Mouse (Mus musculus) testis, adult 2 months (tissue): Measurements from ENCODE around the gene Eef1g. TPM values are rescaled to one million over a fixed set of nuclear protein-coding genes. Genes with fewer than 3 reads are reported as not detected.
"Not testable (repeated sequence)": the region's sequence is repeated elsewhere in the genome, so short reads cannot be mapped to it uniquely, and the experiment has no call there.

Experiments
- H3K27ac ChIP-seq: fragments of 200-500 bp; 2 replicates; pipeline ENCODE4 v1.5.1; 2012; ENCODE audit warnings: low read depth, low read length; ENCODE audit not compliant: control insufficient read depth, insufficient read depth
- H3K27me3 ChIP-seq: fragments of 200-500 bp; 2 replicates; pipeline ENCODE4 v1.6.1; 2012; ENCODE audit warnings: mild to moderate bottlenecking, low read length, moderate library complexity; ENCODE audit not compliant: control insufficient read depth, insufficient read depth
- H3K36me3 ChIP-seq: fragments of 200-500 bp; 2 replicates; pipeline ENCODE4 v1.6.1; 2012; ENCODE audit warnings: mild to moderate bottlenecking, low read length; ENCODE audit not compliant: control insufficient read depth, insufficient read depth
- H3K4me1 ChIP-seq: fragments of 200-500 bp; 2 replicates; pipeline ENCODE4 v1.6.1; 2012; ENCODE audit warnings: low read length; ENCODE audit not compliant: control insufficient read depth, insufficient read depth
- H3K4me3 ChIP-seq: fragments of 200-500 bp; 2 replicates; pipeline ENCODE4 v1.5.1; 2012; ENCODE audit warnings: low read depth, mild to moderate bottlenecking, low read length, moderate library complexity, mixed read lengths; ENCODE audit not compliant: control insufficient read depth
- CTCF ChIP-seq: fragments of 200-500 bp; IDR thresholded peaks from 2 replicates; pipeline ENCODE4 v1.5.1; 2012; ENCODE audit warnings: low read depth, mild to moderate bottlenecking, inconsistent platforms, low read length, moderate library complexity; ENCODE audit not compliant: control insufficient read depth, insufficient read depth, insufficient replicate concordance
- POLR2A ChIP-seq: fragments of 200-500 bp; IDR thresholded peaks from 2 replicates; pipeline ENCODE4 v1.6.1; 2012; ENCODE audit warnings: low read depth, mild to moderate bottlenecking, inconsistent platforms, low read length, moderate library complexity; ENCODE audit not compliant: control insufficient read depth
- polyA plus RNA-seq: library from polyadenylated mRNA; depleted of rRNA; stranded (reverse); fragments of >200 nt; gene quantifications from 2 replicates; pipeline ENCODE4 v1.2.3, GENCODE M21; 2012

Eef1g gene
- polyA plus RNA-seq, 1 experiment = 506 TPM

- TF ChIP-seq POLR2A (no peak), CTCF (peak; percentile 36; the same call in 1 of the 2 replicates)
- Histone ChIP-seq H3K4me3 (no peak overlapping the region), H3K27ac (peak overlapping the region; percentile 42), H3K4me1 (peaks cover 21% of the 10 kb centered on the region), H3K27me3 (peaks cover 2% of the 10 kb centered on the region; the same call in 1 of the 2 replicates), H3K36me3 (no peaks in the 10 kb centered on the region)
These were observed 26.2 kb downstream of the Eef1g start for GRCm38 (mm10) chr19:8992769-8993624.

GRCm38 (mm10) chr19:8993625-8993912, 26.7 kb downstream of the Eef1g start:
- no peak overlapping the region for H3K4me3 ChIP-seq
- TF ChIP-seq CTCF (no peak), POLR2A (no peak)
- H3K4me1 ChIP-seq = peaks cover 17% of the 10 kb centered on the region
- no peak overlapping the region for H3K27ac ChIP-seq
- H3K27me3 ChIP-seq = peaks cover 2% of the 10 kb centered on the region; the same call in 1 of the 2 replicates
- H3K36me3 ChIP-seq = no peaks in the 10 kb centered on the region

- Histone ChIP-seq H3K27ac (no peak overlapping the region; the same call in 1 of the 2 replicates), H3K4me1 (peaks cover 9% of the 10 kb centered on the region)
These were observed 28.2 kb downstream of the Eef1g start for GRCm38 (mm10) chr19:8994813-8995607.

GRCm38 (mm10) chr19:8996601-8997000, 29.8 kb downstream of the Eef1g start:
- Histone ChIP-seq H3K4me1 (peaks cover 4% of the 10 kb centered on the region; the same call in 1 of the 2 replicates), H3K4me3 (no peak overlapping the region), H3K27me3 (no peaks in the 10 kb centered on the region), H3K27ac (no peak overlapping the region), H3K36me3 (no peaks in the 10 kb centered on the region)
- no peak for TF ChIP-seq CTCF
- no peak for TF ChIP-seq POLR2A

More at GRCm38 (mm10) chr19:8994813-8995607, 28.2 kb downstream of the Eef1g start:
- Histone ChIP-seq H3K27me3 (no peaks in the 10 kb centered on the region), H3K36me3 (no peaks in the 10 kb centered on the region), H3K4me3 (peak overlapping the region; percentile 2)
- TF ChIP-seq POLR2A = no peak
- TF ChIP-seq CTCF = no peak

GRCm38 (mm10) chr19:8997546-8997945, 30.7 kb downstream of the Eef1g start:
- peak overlapping the region; percentile 45; the same call in 1 of the 2 replicates for H3K27ac ChIP-seq
- H3K4me3 ChIP-seq = no peak overlapping the region
- no peaks in the 10 kb centered on the region for H3K36me3 ChIP-seq
- H3K4me1 ChIP-seq = peaks cover 4% of the 10 kb centered on the region; the same call in 1 of the 2 replicates
- no peaks in the 10 kb centered on the region for H3K27me3 ChIP-seq
- TF ChIP-seq CTCF = no peak

GRCm38 (mm10) chr19:8998546-8998945, 31.7 kb downstream of the Eef1g start:
- no peak overlapping the region for H3K4me3 ChIP-seq
- no peaks in the 10 kb centered on the region for H3K27me3 ChIP-seq
- no peaks in the 10 kb centered on the region for H3K36me3 ChIP-seq
- TF ChIP-seq POLR2A = no peak
- H3K27ac ChIP-seq = no peak overlapping the region
- peaks cover 4% of the 10 kb centered on the region; the same call in 1 of the 2 replicates for H3K4me1 ChIP-seq

GRCm38 (mm10) chr19:8999223-8999622, 32.4 kb downstream of the Eef1g start:
- no peak for TF ChIP-seq CTCF
- no peak overlapping the region for H3K27ac ChIP-seq
- H3K27me3 ChIP-seq = no peaks in the 10 kb centered on the region
- H3K4me1 ChIP-seq = peaks cover 4% of the 10 kb centered on the region; the same call in 1 of the 2 replicates
- H3K4me3 ChIP-seq = peak overlapping the region; percentile 22; the same call in 1 of the 2 replicates
- H3K36me3 ChIP-seq = no peaks in the 10 kb centered on the region

- not testable (repeated sequence) for H3K4me3 ChIP-seq, H3K36me3 ChIP-seq, H3K27ac ChIP-seq, H3K4me1 ChIP-seq, H3K27me3 ChIP-seq
These were observed 40.1 kb downstream of the Eef1g start for GRCm38 (mm10) chr19:9006915-9007314.
